Mouse (Mus musculus) ES-E14 (cell line): ENCODE results near the gene Rassf4. TPM values are rescaled to one million over a fixed set of nuclear protein-coding genes. Genes with fewer than 3 reads are reported as not detected.

Experiments
- DNase-seq: peaks from one replicate; pipeline ENCODE4 v3.0.0-alpha.2; 2013; ENCODE audit warnings: low read depth, low spot score
- H3K27ac ChIP-seq: 2 replicates; pipeline ENCODE4 v1.5.1; 2012; ENCODE audit warnings: low read depth, mild to moderate bottlenecking, low read length, moderate library complexity, mixed read lengths; ENCODE audit not compliant: poor library complexity, insufficient read depth, severe bottlenecking
- H3K36me3 ChIP-seq: 2 replicates; pipeline ENCODE4 v1.6.1; 2012; ENCODE audit warnings: mild to moderate bottlenecking, low read length, moderate library complexity, mixed read lengths; ENCODE audit not compliant: control insufficient read depth, poor library complexity, insufficient read depth, severe bottlenecking
- H3K4me1 ChIP-seq, 2 experiments: fragments of 150-350 bp in 1 of 2; sonication (generic) in 1 of 2; 2 replicates each; pipeline ENCODE4 v1.6.1; 2012; ENCODE audit warnings: low read length in 2 of 2, mild to moderate bottlenecking in 1 of 2, mixed read lengths in 1 of 2; ENCODE audit not compliant: control insufficient read depth in 2 of 2, insufficient read depth in 2 of 2, poor library complexity in 1 of 2
- H3K4me3 ChIP-seq, 2 experiments: fragments of 150-350 bp in 1 of 2; sonication (generic) in 1 of 2; 2 replicates each; pipeline ENCODE4 v1.5.1; 2012; ENCODE audit warnings: low read length in 2 of 2, low read depth in 1 of 2, mild to moderate bottlenecking in 1 of 2, mixed read lengths in 1 of 2; ENCODE audit not compliant: insufficient read depth in 1 of 2, poor library complexity in 1 of 2, severe bottlenecking in 1 of 2
- H3K9ac ChIP-seq: 2 replicates; pipeline ENCODE4 v1.6.1; 2012; ENCODE audit warnings: low read depth, mild to moderate bottlenecking, low read length, mixed read lengths; ENCODE audit not compliant: poor library complexity, insufficient read depth, severe bottlenecking
- H3K9me3 ChIP-seq: fragments of 150-350 bp; sonication (generic); 2 replicates; pipeline ENCODE4 v1.6.1; 2012; ENCODE audit warnings: low read depth, mild to moderate bottlenecking, low read length; ENCODE audit not compliant: control insufficient read depth, insufficient read depth
- CHD2 ChIP-seq: IDR thresholded peaks from 2 replicates; pipeline ENCODE4 v1.6.1; 2014; ENCODE audit warnings: mild to moderate bottlenecking, low read depth, low read length, inconsistent platforms
- HCFC1 ChIP-seq: IDR thresholded peaks from 2 replicates; pipeline ENCODE4 v1.6.1; 2012; ENCODE audit warnings: low read length, inconsistent platforms, borderline replicate concordance; ENCODE audit not compliant: insufficient read depth
- MAFK ChIP-seq: IDR thresholded peaks from 2 replicates; pipeline ENCODE4 v1.6.1; 2014; ENCODE audit warnings: mild to moderate bottlenecking, low read depth, low read length, inconsistent platforms; ENCODE audit not compliant: insufficient read depth
- ZC3H11A ChIP-seq: IDR thresholded peaks from 2 replicates; pipeline ENCODE4 v1.6.1; 2012; ENCODE audit warnings: low read depth, mild to moderate bottlenecking, inconsistent platforms, low read length, borderline replicate concordance
- ZNF384 ChIP-seq: IDR thresholded peaks from 2 replicates; pipeline ENCODE4 v1.6.1; 2012; ENCODE audit warnings: low read depth, low read length, inconsistent platforms
- in situ Hi-C, 2 experiments: fragments of 600-800 bp; cut with MboI; formaldehyde crosslinking; loops; one replicate each; pipeline ENCODE4 v1.15.1; 2025; ENCODE audit warnings: low sequenced_read_pairs in 2 of 2, inconsistent platforms in 1 of 2; ENCODE audit not compliant: unreplicated experiment in 2 of 2
- total RNA-seq: library from RNA; depleted of rRNA; stranded (reverse); fragments of 300-350 nt; gene quantifications from 2 replicates; pipeline ENCODE4 v1.2.3, GENCODE M21; 2012

Rassf4 gene
- total RNA-seq, 1 experiment, result 2.8 TPM

GRCm38 (mm10) chr6:116715166-116715565, 41.4 kb upstream of the Rassf4 start:
- no peak for TF ChIP-seq ZC3H11A
- no peak for TF ChIP-seq HCFC1
- TF ChIP-seq ZNF384, result no peak
- TF ChIP-seq CHD2, result no peak
- TF ChIP-seq MAFK, result no peak
- in situ Hi-C loops, result no loop called here
- H3K4me1 ChIP-seq, result no peaks in the 10 kb centered on the region

DNA sequence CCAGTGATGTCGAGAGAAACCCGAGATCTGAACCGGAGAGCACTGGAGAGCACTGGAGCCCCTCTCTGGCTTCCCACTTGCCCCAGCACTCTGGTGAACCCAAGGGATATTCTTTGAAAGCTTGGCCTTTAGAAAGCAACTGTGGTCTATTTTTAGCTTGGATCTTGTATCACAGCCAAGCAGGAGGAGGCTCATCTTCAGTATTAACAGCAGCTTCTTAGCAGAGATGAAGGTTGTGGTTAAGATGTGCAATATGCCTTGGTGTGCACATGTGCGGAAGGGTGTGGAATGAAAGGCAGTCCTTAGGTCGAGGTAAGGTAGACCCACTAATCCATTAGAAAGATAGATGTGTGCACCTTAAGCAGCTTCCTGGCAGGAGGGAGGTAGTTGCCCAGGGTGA, 40.8 kb upstream of the Rassf4 start:
- Histone ChIP-seq H3K36me3 (no peaks in the 10 kb centered on the region), H3K4me1 (no peaks in the 10 kb centered on the region), H3K9ac (no peak overlapping the region), H3K4me3 (no peak overlapping the region), H3K9me3 (no peaks in the 10 kb centered on the region), H3K27ac (no peak overlapping the region)
- TF ChIP-seq CHD2 (no peak), HCFC1 (no peak), ZNF384 (no peak), MAFK (no peak), ZC3H11A (no peak)
- in situ Hi-C loops, result no loop called here
- no peak for DNase-seq

More at GRCm38 (mm10) chr6:116715166-116715565, 41.4 kb upstream of the Rassf4 start:
- no peak overlapping the region for H3K4me3 ChIP-seq
- DNase-seq, result no peak
- no peak overlapping the region for H3K27ac ChIP-seq
- H3K36me3 ChIP-seq, result no peaks in the 10 kb centered on the region
- H3K9ac ChIP-seq, result no peak overlapping the region
- no peaks in the 10 kb centered on the region for H3K9me3 ChIP-seq

- DNase-seq, result no peak
- TF ChIP-seq ZNF384 (no peak), HCFC1 (no peak), MAFK (no peak), CHD2 (no peak), ZC3H11A (no peak)
- Histone ChIP-seq H3K9ac (no peak overlapping the region), H3K4me1 (no peaks in the 10 kb centered on the region), H3K9me3 (no peaks in the 10 kb centered on the region), H3K27ac (no peak overlapping the region), H3K4me3 (no peak overlapping the region), H3K36me3 (no peaks in the 10 kb centered on the region)
- in situ Hi-C loops, result no loop called here
Observed at GRCm38 (mm10) chr6:116713966-116714365, 40.2 kb upstream of the Rassf4 start.

GRCm38 (mm10) chr6:116712503-116712902, 38.8 kb upstream of the Rassf4 start:
- no peak for DNase-seq
- no peaks in the 10 kb centered on the region for H3K4me1 ChIP-seq
- no peaks in the 10 kb centered on the region for H3K9me3 ChIP-seq
- H3K9ac ChIP-seq, result no peak overlapping the region
- no peak overlapping the region for H3K4me3 ChIP-seq
- in situ Hi-C loops, result no loop called here
- H3K36me3 ChIP-seq, result no peaks in the 10 kb centered on the region
- H3K27ac ChIP-seq, result no peak overlapping the region
- TF ChIP-seq ZC3H11A, result no peak
- no peak for TF ChIP-seq HCFC1
- TF ChIP-seq CHD2, result no peak
- TF ChIP-seq MAFK, result no peak
- TF ChIP-seq ZNF384, result no peak

DNA sequence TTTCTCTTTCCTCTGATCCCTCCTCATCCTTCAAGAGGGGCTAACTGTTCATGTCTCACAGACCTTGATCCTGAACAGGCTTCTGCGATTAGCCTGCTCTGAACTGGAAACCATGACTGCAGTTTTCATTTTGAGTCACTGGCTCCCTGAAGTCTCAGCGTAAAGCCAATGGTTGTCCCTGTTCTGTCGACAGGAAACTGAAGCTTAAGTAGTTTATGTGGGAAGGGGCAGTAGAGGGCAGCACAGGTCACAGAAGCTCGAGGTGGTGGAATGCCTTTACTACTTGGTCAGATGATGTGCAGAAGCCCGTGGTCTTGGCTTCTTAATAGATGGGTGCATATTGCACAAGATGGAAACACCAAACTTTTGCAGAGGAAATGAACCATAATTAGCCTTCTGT, 38.3 kb upstream of the Rassf4 start:
- no peak for DNase-seq
- no peak overlapping the region for H3K9ac ChIP-seq
- no peak for TF ChIP-seq ZNF384
- H3K4me3 ChIP-seq, result no peak overlapping the region
- no peaks in the 10 kb centered on the region for H3K36me3 ChIP-seq
- H3K27ac ChIP-seq, result no peak overlapping the region
- in situ Hi-C loops, result no loop called here
- no peaks in the 10 kb centered on the region for H3K9me3 ChIP-seq
- no peaks in the 10 kb centered on the region for H3K4me1 ChIP-seq
